Mouse (Mus musculus): ENCODE measurements at regions not wholly inside any gene's neighbourhood (a gene's known extent, or its start where the extent isn't known, plus 50 kb on each side); places are given as distances from the start of the nearest gene placed in this dataset.

GRCm38 (mm10) chr4:72688842-72689241 lies 163.6 kb downstream of the Aldoart1 start:
- DNase-seq (ENCODE audit: low spot score), result no peak

- DNase-seq (ENCODE audit: low spot score), result no peak
These were observed 178.4 kb downstream of the Aldoart1 start for GRCm38 (mm10) chr4:72674006-72674405.

GRCm38 (mm10) chr4:72671652-72672411 lies 180.6 kb downstream of the Aldoart1 start:
- no peak for DNase-seq (ENCODE audit: low spot score)

GRCm38 (mm10) chr4:72669827-72670494 lies 182.5 kb downstream of the Aldoart1 start:
- no peak for DNase-seq (ENCODE audit: low spot score)

- DNase-seq (ENCODE audit: low spot score), result no peak
These were observed 188.1 kb downstream of the Aldoart1 start for GRCm38 (mm10) chr4:72664379-72664778.

DNA sequence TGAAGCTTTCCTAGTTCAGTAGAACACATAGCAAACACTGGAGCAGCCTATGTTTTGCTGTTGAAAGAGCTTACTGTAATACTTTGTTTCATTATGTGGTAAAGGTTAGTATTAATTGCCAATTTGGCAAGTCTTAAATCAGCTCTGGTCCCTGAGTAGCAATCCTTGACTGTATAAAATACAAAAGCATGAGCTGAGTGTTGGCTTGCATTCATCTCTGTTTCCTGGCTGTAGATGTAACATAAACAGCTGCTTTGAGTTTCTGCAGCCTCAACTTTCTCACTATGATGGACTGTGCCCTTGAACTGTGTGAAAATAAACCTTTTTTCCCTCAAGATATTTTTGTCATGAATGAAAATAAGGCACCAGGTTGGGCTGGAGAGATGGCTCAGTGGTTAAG lies 190.0 kb downstream of the Aldoart1 start:
- DNase-seq (ENCODE audit: low spot score), result no peak

DNA sequence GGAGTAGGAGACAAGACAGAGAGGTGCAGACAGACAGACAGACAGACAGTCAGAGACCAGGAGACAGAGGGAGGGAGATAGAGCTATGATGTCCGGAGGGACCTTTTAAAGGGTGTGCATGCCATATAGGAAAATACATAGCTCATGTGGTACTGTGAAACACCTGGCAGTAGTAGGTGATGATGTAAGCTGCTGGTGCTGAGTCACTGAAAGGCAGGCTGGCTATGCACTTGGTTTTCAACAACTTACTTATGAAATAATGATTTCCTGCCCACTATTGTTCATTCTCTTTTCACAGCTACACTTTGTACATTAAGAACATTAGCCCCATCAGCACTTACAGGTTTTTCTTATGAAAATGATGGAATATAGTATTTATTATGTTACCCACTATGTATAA lies 196.2 kb downstream of the Aldoart1 start:
- DNase-seq (ENCODE audit: low spot score), result no peak

DNA sequence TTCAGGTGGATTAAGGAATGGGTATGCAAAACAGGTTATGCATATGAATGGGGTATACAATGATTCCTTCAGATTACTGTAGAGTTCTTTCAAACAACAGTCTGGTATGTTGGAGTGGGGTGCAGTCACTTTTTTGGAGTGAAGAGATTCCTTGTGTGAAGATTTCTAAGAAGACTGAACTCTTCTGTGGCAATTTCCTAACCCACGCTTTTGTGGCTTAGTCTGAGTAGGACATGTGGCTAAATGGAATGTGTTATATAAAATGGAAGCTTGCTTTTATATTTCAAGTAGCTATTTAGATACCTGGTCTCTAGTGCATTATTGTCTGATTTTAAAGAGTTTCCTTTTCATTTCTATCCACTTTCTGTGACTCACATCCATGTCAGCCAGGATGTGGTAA lies 205.3 kb downstream of the Aldoart1 start:
- no peak for DNase-seq (ENCODE audit: low spot score)

GRCm38 (mm10) chr4:72629416-72629815 lies 223.0 kb downstream of the Aldoart1 start:
- no peak for DNase-seq (ENCODE audit: low spot score)

DNA sequence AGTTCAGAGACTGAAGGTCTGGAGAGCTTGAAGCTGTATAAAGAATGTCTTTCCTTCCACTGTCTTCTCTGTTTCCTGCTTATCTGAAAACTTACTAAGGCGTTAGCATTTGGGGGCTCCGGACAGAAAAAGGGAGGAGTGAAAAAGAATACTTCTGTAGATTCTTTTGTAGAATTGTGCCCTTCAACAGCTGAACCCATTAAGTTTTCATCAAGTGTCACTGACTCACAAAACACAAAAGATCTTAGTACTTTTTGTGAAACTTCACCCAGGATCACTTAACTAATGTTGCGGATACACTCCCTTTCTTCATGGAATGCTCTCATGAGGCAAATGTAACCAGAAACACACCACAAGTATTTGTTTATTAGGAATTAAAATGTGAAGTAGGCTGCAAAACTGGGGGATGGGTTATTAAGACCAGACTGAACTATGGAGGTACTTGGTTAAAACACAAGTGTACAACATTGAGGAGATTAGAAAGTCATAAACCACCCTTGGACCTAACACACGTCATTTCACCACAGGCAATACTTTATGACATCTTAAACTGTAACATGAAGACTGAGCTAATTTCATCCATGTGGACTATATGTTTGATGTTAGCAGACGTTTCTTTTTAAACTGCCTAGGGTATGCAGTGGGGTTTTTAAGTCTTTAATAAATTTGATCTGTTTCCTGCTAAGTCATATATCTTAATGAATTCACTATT lies 225.1 kb downstream of the Aldoart1 start:
- no peak for DNase-seq (ENCODE audit: low spot score)

GRCm38 (mm10) chr4:72605107-72605506 lies 247.3 kb downstream of the Aldoart1 start:
- no peak for DNase-seq (ENCODE audit: low spot score)

- DNase-seq (ENCODE audit: low spot score), result no peak
These were observed 256.9 kb downstream of the Aldoart1 start for GRCm38 (mm10) chr4:72595494-72595893.

DNA sequence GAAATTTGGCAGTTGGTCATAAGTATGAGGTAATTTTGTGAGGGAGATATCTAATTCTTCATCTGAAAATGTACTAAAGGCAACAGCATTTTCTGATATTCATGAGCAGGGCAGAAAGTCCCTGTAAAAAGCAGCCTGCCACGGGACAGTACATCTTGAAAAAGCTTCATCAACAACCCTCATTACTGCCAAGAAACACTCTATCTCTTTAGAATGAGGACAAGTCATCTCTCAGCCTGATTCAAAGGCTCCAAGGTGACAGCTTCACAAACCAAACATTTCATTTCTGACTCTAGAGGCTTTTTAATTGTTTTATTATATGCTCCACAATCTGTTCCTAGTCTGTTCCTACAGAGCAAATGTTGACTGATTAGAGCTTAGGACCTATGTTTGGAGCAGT lies 260.3 kb downstream of the Aldoart1 start:
- DNase-seq (ENCODE audit: low spot score), result no peak

DNA sequence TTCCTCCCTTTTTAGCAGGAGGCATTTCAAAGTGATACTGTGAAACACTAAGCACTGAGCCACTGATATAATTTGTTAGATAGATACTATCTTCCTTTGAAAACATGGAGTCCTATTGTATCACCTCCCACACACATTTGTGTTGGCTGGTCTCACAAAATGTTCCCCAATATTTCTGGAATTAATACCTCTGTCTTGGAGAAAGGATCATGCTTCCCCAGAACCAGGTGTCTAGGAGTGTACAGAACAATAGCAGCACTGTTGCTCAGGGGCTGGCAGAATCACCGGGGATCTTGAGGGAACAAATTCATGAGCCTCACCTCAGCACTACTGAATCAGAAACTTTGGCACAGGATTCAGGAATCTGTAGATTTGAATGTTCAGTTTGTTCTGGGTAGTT lies 277.5 kb downstream of the Aldoart1 start:
- DNase-seq (ENCODE audit: low spot score), result no peak

DNA sequence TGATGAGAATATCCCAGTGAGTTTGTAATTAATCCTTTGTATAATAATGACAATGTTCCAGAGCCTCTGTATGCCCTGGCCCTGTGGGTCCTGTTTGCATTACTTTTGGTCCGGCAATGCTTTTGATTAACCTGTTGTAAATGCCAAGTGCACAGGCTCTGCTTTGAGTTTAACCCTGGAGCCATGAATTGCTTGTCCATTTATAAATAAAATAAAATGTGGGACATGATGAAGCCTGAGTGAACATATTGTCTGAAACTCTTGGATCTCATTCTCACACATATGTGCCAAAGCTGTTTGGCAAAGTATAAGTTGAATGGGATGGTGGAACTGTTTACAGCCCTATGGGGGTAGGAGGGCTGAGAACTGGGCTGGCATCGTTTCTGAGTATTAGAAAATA lies 280.5 kb downstream of the Aldoart1 start:
- DNase-seq (ENCODE audit: low spot score), result no peak

- no peak for DNase-seq (ENCODE audit: low spot score)
These were observed 287.2 kb downstream of the Aldoart1 start for GRCm38 (mm10) chr4:72565186-72565585.

- no peak for DNase-seq (ENCODE audit: low spot score)
These were observed 289.3 kb downstream of the Aldoart1 start for GRCm38 (mm10) chr4:72562909-72563676.

GRCm38 (mm10) chr4:72554276-72554675 lies 298.2 kb downstream of the Aldoart1 start:
- DNase-seq (ENCODE audit: low spot score), result no peak

DNA sequence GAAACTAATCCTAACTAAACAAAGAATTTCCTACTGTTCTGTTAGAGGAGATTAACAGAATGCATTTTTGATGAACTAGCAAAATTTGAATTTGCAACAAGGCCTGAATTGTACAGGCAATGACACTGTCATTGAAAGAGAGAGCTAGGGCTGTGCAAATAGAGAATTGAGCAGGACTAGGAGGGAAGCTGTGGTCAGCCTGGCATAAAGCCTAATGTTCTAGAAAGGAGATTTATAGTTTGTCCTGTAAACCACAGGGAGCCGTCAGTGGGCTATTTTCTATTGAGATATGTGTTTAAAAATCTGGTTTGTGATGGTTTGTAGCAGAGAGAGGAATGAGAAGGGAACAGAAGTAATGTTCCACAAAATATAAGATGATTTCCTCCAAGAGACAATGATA lies 317.9 kb downstream of the Aldoart1 start:
- no peak for DNase-seq (ENCODE audit: low spot score)

DNA sequence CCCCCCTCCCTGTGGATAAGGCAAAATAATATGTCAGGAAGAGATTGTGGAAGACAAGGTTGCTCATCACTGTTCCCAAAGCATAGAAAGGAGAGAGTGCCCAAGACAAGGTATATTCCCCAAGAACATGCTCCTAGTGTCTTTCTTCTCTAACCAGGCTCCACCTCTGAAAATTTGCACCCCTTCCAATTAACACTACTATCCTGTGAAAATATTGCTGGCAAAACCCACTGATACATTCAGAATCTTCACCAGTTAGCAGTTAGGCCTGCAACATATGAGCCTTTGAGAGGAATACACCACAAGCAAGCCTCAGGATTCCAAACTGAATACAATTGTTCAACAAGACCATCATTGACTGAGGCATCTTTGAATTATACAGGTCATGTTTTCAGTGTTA lies 323.9 kb upstream of the Tle1 start:
- DNase-seq (ENCODE audit: low spot score), result no peak

DNA sequence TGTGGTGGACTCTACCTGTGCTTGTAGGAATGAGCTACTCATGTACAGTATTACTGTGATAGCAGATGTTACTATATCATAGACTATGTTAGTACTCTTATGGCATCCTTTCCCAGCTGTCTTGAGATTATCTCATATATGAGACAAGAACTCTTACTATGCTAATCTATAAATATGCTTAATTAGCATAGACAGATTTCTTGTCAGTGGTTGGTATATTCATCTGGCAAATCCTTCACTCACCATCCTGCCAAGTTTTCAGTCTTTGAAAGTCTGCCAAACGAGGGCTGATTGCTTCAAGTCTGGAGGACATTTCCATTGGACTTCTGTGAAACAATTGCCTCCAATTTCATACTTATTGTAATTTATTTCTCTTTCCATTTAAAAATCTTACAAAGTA lies 323.4 kb upstream of the Tle1 start:
- DNase-seq (ENCODE audit: low spot score), result no peak

DNA sequence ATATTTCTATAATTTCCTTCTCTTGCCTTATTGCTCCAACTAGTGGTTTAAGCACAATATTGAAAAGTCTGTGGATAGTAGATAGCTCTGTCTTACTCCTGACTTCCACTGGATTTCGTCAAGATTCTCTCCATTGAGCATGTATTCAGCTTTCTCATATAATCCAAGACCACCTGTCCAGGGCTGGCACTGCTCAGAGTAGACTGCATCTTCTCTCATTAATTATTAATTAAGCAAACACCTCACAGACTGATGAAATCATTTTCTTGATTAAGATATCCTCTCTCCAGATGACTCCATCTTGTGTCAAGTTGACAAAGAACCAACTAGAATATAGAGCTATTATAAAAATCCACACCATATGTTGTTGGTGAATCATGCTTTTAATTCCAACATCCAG lies 310.5 kb upstream of the Tle1 start:
- DNase-seq (ENCODE audit: low spot score), result no peak
